Mouse (Mus musculus) liver, embryonic 12.5 days (tissue): ENCODE data around the gene Il33. TPM values are rescaled to one million over a fixed set of nuclear protein-coding genes. Genes with fewer than 3 reads are reported as not detected.

Source experiments
- ATAC-seq: fragments of 200-750 bp; cut with Nextera tagmentation; 2 replicates; pipeline ENCODE4 v1.8.0; 2017; ENCODE audit warnings: moderate number of reproducible peaks, mild to moderate bottlenecking, moderate library complexity
- H3K27ac ChIP-seq: fragments of 300-500 bp; sonication (generic); 2 replicates; pipeline ENCODE4 v1.5.1; 2016; ENCODE audit warnings: mild to moderate bottlenecking
- H3K27me3 ChIP-seq: fragments of 300-500 bp; sonication (generic); replicated peaks from 2 replicates; pipeline ENCODE4 v1.6.1; 2016; ENCODE audit warnings: mild to moderate bottlenecking, moderate library complexity
- H3K36me3 ChIP-seq: fragments of 300-500 bp; sonication (generic); 2 replicates; pipeline ENCODE4 v1.6.1; 2016; ENCODE audit warnings: mild to moderate bottlenecking, moderate library complexity
- H3K4me1 ChIP-seq: fragments of 300-500 bp; sonication (generic); 2 replicates; pipeline ENCODE4 v1.6.1; 2016
- H3K4me2 ChIP-seq: fragments of 300-500 bp; sonication (generic); 2 replicates; pipeline ENCODE4 v1.6.1; 2016; ENCODE audit warnings: mild to moderate bottlenecking, moderate library complexity
- H3K4me3 ChIP-seq: fragments of 300-500 bp; sonication (generic); 2 replicates; pipeline ENCODE4 v1.5.1; 2016; ENCODE audit warnings: mild to moderate bottlenecking, moderate library complexity
- H3K9ac ChIP-seq: fragments of 300-500 bp; sonication (generic); 2 replicates; pipeline ENCODE4 v1.6.1; 2016; ENCODE audit warnings: mild to moderate bottlenecking, moderate library complexity
- H3K9me3 ChIP-seq: fragments of 300-500 bp; sonication (generic); replicated peaks from 2 replicates; pipeline ENCODE4 v1.6.1; 2016; ENCODE audit warnings: mild to moderate bottlenecking, moderate library complexity
- WGBS: fragments of 180-500 bp; shearing (Covaris S2); methylation state at CpG from one replicate; pipeline ENCODE4 v1.1.7; 2016; ENCODE audit not compliant: insufficient replicate concordance; 5-methylcytosine and 5-hydroxymethylcytosine counted together
- polyA plus RNA-seq: library from polyadenylated mRNA; unstranded; fragments of >200 nt; fragmentation: Nextera tagmentation; extraction: Ambion mirVana; gene quantifications from 2 replicates; pipeline ENCODE4 v1.2.1, GENCODE M21; 2016

The Il33 gene
- polyA plus RNA-seq, 1 experiment from 2014 or later, result 0.64 TPM

- H3K9me3 ChIP-seq, result no peaks in the 10 kb centered on the region
- WGBS, result 68% methylated on average over 3 of the region's 3 CpGs
Observed at GRCm38 (mm10) chr19:30006371-30006770, 81.5 kb downstream of the Il33 start.

More at GRCm38 (mm10) chr19:30006371-30006770, 81.5 kb downstream of the Il33 start:
- Histone ChIP-seq H3K27me3 (peaks cover 7% of the 10 kb centered on the region; the same call in 1 of the 2 replicates), H3K36me3 (no peaks in the 10 kb centered on the region), H3K9ac (no peak overlapping the region), H3K4me3 (no peak overlapping the region), H3K4me1 (no peaks in the 10 kb centered on the region), H3K27ac (no peak overlapping the region), H3K4me2 (no peak overlapping the region)
- no peak for ATAC-seq

Other genes starting within 250 kb of the Il33 start
- not detected in 2 replicates for gene Mlana, start 227.3 kb upstream of the Il33 start, polyA plus RNA-seq
- 2.2 and 2.4 TPM in 2 replicates for gene 9930021J03Rik, start 119.1 kb upstream of the Il33 start, polyA plus RNA-seq
- 9.7 and 9.9 TPM in 2 replicates for gene Ranbp6, start 112.1 kb upstream of the Il33 start, polyA plus RNA-seq
- gene Trpd52l3, start 78.7 kb downstream of the Il33 start, polyA plus RNA-seq, result not detected in 2 replicates
- gene Uhrf2, start 105.4 kb downstream of the Il33 start, polyA plus RNA-seq, result 49.1 and 53.1 TPM in 2 replicates